ENCODE assay signal across 8 mouse cellular contexts in the genomic region with DNA sequence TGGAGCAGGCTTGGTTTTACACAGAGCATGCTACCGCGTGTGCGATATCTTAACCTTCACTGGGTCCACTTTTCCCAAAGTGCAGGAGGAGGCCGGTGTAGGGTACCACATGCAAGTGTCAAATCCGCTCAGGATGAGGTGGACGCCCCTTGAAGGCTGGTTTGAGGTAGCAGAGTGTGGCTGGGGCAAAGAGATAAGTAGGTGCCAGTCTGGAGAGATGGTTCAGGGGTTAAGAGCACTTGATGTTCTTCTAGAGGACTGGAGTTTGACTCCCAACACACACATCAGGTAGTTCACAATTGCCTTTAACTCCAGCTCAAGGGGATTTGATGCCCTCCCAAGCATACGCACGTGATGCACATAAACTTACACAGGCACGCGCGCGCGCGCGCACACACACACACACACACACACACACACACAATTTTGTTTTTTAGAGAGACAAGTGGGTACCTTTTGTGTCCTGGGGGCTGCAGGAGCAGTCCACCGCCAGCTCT. TPM values are rescaled to one million over a fixed set of nuclear protein-coding genes. Genes with fewer than 3 reads are reported as not detected.
DNase-seq lines count a peak whose midpoint lies in the region; ATAC-seq and TF ChIP-seq lines count a peak whose summit lies in the region.

No protein-coding gene starts in this region.

- TF ChIP-seq CTCF in bone marrow macrophage, adult 2 months (IDR thresholded peaks at IDR 0.05; ENCODE audit: low read depth, low read length): no peak
- TF ChIP-seq CTCF in liver, postnatal 0 days (IDR thresholded peaks at IDR 0.05; ENCODE audit: low read depth): no peak

- peak overlapping the region; percentile 85 for H3K4me2 ChIP-seq in kidney, embryonic 16.5 days (replicated peaks; ENCODE audit: low read depth, low read length)
- H3K4me2 ChIP-seq in heart, embryonic 14.5 days (ENCODE audit: low read length): peak overlapping the region; percentile 94
- H3K4me2 ChIP-seq in liver, postnatal 0 days (ENCODE audit: low read depth, low read length): peak overlapping the region; percentile 86

- H3K27me3 ChIP-seq in kidney, embryonic 16.5 days (ENCODE audit: insufficient read depth, low read length): no peaks in the 10 kb centered on the region
- peaks cover 7% of the 10 kb centered on the region; the same call in 1 of the 2 replicates for H3K27me3 ChIP-seq in heart, embryonic 14.5 days (ENCODE audit: control insufficient read depth, insufficient read depth, low read length)
- H3K27me3 ChIP-seq in liver, postnatal 0 days (ENCODE audit: insufficient read depth, low read length): no peaks in the 10 kb centered on the region

- peaks cover 20% of the 10 kb centered on the region for H3K4me1 ChIP-seq in kidney, embryonic 16.5 days (ENCODE audit: insufficient read depth, low read length)
- peaks cover 15% of the 10 kb centered on the region for H3K4me1 ChIP-seq in bone marrow macrophage, adult 2 months (ENCODE audit: control insufficient read depth, insufficient read depth, low read length)
- H3K4me1 ChIP-seq in heart, embryonic 14.5 days (ENCODE audit: control insufficient read depth in 2 of 2, insufficient read depth in 2 of 2, low read length in 2 of 2): peaks cover 6 to 12% of the 10 kb centered on the region in 2 experiments
- peaks cover 14% of the 10 kb centered on the region for H3K4me1 ChIP-seq in liver, postnatal 0 days (ENCODE audit: insufficient read depth)

- H3K27ac ChIP-seq in kidney, embryonic 16.5 days (ENCODE audit: low read length): peak overlapping the region; percentile 87; the same call in 1 of the 2 replicates
- H3K27ac ChIP-seq in bone marrow macrophage, adult 2 months (ENCODE audit: insufficient read depth, low read depth, low read length): peak overlapping the region; percentile 42
- H3K27ac ChIP-seq in heart, embryonic 14.5 days (replicated peaks in 1 of 2; ENCODE audit: control insufficient read depth in 1 of 2, insufficient read depth in 1 of 2, low read depth in 2 of 2, low read length in 2 of 2): peak overlapping the region in 1 of 2 experiments; percentile 82; a peak in 2 of 4 replicates
- peak overlapping the region; percentile 57; the same call in 1 of the 2 replicates for H3K27ac ChIP-seq in liver, postnatal 0 days (ENCODE audit: low read depth)

- 10% methylated on average over 16 of the region's 16 CpGs for WGBS in kidney, embryonic 16.5 days
- 11% methylated on average over 16 of the region's 16 CpGs for WGBS in heart, embryonic 14.5 days
- 9% methylated on average over 16 of the region's 16 CpGs for WGBS in liver, postnatal 0 days (ENCODE audit: insufficient replicate concordance)

- no peaks in the 10 kb centered on the region for H3K9me3 ChIP-seq in kidney, embryonic 16.5 days (ENCODE audit: low read length)
- H3K9me3 ChIP-seq in heart, embryonic 14.5 days (ENCODE audit: control insufficient read depth, low read length): no peaks in the 10 kb centered on the region
- no peaks in the 10 kb centered on the region for H3K9me3 ChIP-seq in liver, postnatal 0 days (ENCODE audit: low read length)

- H3K36me3 ChIP-seq in kidney, embryonic 16.5 days (ENCODE audit: insufficient read depth, low read length): peaks cover 14% of the 10 kb centered on the region; the same call in 1 of the 2 replicates
- peaks cover 22% of the 10 kb centered on the region for H3K36me3 ChIP-seq in heart, embryonic 14.5 days (ENCODE audit: control insufficient read depth, insufficient read depth, low read length)
- H3K36me3 ChIP-seq in liver, postnatal 0 days (replicated peaks; ENCODE audit: insufficient read depth, low read length): peaks cover 5% of the 10 kb centered on the region; the same call in 1 of the 2 replicates

- DNase-seq in kidney, postnatal 36 days: no peak
- peak; percentile 21 for DNase-seq in liver, postnatal 0 days
- no peak for DNase-seq in gastrocnemius, postnatal 4 days (ENCODE audit: low spot score in 2 of 2)
- DNase-seq in thymus, postnatal 0 days (ENCODE audit: low spot score): no peak
- no peak for DNase-seq in cerebellum, postnatal 25 days

- peak overlapping the region; percentile 89 for H3K4me3 ChIP-seq in kidney, embryonic 16.5 days (ENCODE audit: low read length)
- H3K4me3 ChIP-seq in bone marrow macrophage, adult 2 months (ENCODE audit: insufficient read depth, low read length): peak overlapping the region; percentile 84
- peak overlapping the region; percentile 57 to 91 for H3K4me3 ChIP-seq in heart, embryonic 14.5 days (ENCODE audit: control insufficient read depth in 1 of 2, insufficient read depth in 1 of 2, low read depth in 1 of 2, low read length in 2 of 2)
- peak overlapping the region; percentile 83 for H3K4me3 ChIP-seq in liver, postnatal 0 days (ENCODE audit: low read depth, low read length)

- ATAC-seq in kidney, embryonic 16.5 days (ENCODE audit: low FRiP score, low TSS enrichment): no peak
- no peak for ATAC-seq in heart, embryonic 14.5 days (ENCODE audit: insufficient number of reproducible peaks, insufficient read depth, low FRiP score, low read depth)
- ATAC-seq in liver, postnatal 0 days: peak; percentile 29; the same call in 1 of the 2 replicates

- no peak for TF ChIP-seq EP300 in liver, postnatal 0 days (IDR thresholded peaks at IDR 0.05; ENCODE audit: low read depth)

- peak overlapping the region; percentile 83 for H3K9ac ChIP-seq in kidney, embryonic 16.5 days (replicated peaks; ENCODE audit: low read length)
- H3K9ac ChIP-seq in heart, embryonic 14.5 days (ENCODE audit: low read length): peak overlapping the region; percentile 86
- H3K9ac ChIP-seq in liver, postnatal 0 days (replicated peaks): peak overlapping the region; percentile 74

- TF ChIP-seq POLR2A in bone marrow macrophage, adult 2 months (IDR thresholded peaks at IDR 0.05; ENCODE audit: borderline replicate concordance, low read depth, low read length): no peak

RNA-seq across cellular contexts. Expression of gene Tarbp1, which starts 1.0 kb away (rescaled TPM):
- polyA plus RNA-seq in kidney, embryonic 16.5 days (2015; fragmentation: Nextera tagmentation; extraction: Ambion mirVana): 3.1 and 3.3 TPM in 2 replicates
- polyA plus RNA-seq in bone marrow macrophage, adult 2 months (2012; ENCODE audit: insufficient read depth, insufficient read length, missing spikeins): 1.7 and 2.1 TPM in 2 replicates
- 2.1 and 2.3 TPM in 2 replicates for polyA plus RNA-seq in heart, embryonic 14.5 days (2014; fragmentation: Nextera tagmentation; extraction: Ambion mirVana)
- 0.82 and 1.1 TPM in 2 replicates for polyA plus RNA-seq in liver, postnatal 0 days (2015; fragmentation: Nextera tagmentation; extraction: Ambion mirVana)
- total RNA-seq in gastrocnemius, postnatal 4 days (2021): 1 to 10 TPM; 6.5 TPM
- 3.0 and 3.1 TPM in 2 replicates for polyA plus RNA-seq in thymus, postnatal 0 days (2015; fragmentation: Nextera tagmentation; extraction: Ambion mirVana)

RNA-seq across cellular contexts. Expression of gene Coa6, which starts 51.5 kb away (rescaled TPM):
- 45.8 and 53.9 TPM in 2 replicates for polyA plus RNA-seq in kidney, embryonic 16.5 days (2015; fragmentation: Nextera tagmentation; extraction: Ambion mirVana)
- 29.4 and 31.6 TPM in 2 replicates for polyA plus RNA-seq in bone marrow macrophage, adult 2 months (2012; ENCODE audit: insufficient read depth, insufficient read length, missing spikeins)
- 56.8 and 61.8 TPM in 2 replicates for polyA plus RNA-seq in heart, embryonic 14.5 days (2014; fragmentation: Nextera tagmentation; extraction: Ambion mirVana)
- polyA plus RNA-seq in liver, postnatal 0 days (2015; fragmentation: Nextera tagmentation; extraction: Ambion mirVana): 81.0 and 97.6 TPM in 2 replicates
- total RNA-seq in gastrocnemius, postnatal 4 days (2021): 10 to 100 TPM; 18.5 to 19.0 TPM
- polyA plus RNA-seq in thymus, postnatal 0 days (2015; fragmentation: Nextera tagmentation; extraction: Ambion mirVana): 91.7 and 101 TPM in 2 replicates
